Mouse (Mus musculus) heart, postnatal 10 days (tissue): ENCODE measurements at regions not wholly inside any gene's neighbourhood (a gene's known extent, or its start where the extent isn't known, plus 50 kb on each side); places are given as distances from the start of the nearest gene placed in this dataset.
A peak's percentile ranks its signal among the peaks of the same experiment; 100 is the strongest.

Experiments
- DNase-seq, 2 experiments: peaks; one replicate each; pipeline ENCODE4 v3.0.0; 2021
- intact Hi-C: fragments of 180-260 bp; cut with DNase I; formaldehyde crosslinking; loops from one replicate; pipeline ENCODE4 v1.15.1; 2025

- no peak for DNase-seq
- intact Hi-C loops: no loop called here
These were observed 73.1 kb upstream of the Tfpi start for GRCm38 (mm10) chr2:84549626-84550025.

- intact Hi-C loops: no loop called here
- DNase-seq: peak in 1 of 2 experiments; percentile 14
These were observed 72.0 kb upstream of the Tfpi start for GRCm38 (mm10) chr2:84548625-84549024.

- intact Hi-C loops: no loop called here
These were observed 69.1 kb upstream of the Tfpi start for GRCm38 (mm10) chr2:84545676-84546075.

GRCm38 (mm10) chr2:84544739-84545138, 68.2 kb upstream of the Tfpi start:
- intact Hi-C loops: no loop called here
- no peak for DNase-seq

More at GRCm38 (mm10) chr2:84545676-84546075, 69.1 kb upstream of the Tfpi start:
- DNase-seq: no peak

- no peak for DNase-seq
- intact Hi-C loops: no loop called here
These were observed 67.6 kb upstream of the Tfpi start for GRCm38 (mm10) chr2:84544146-84544545.

- no peak for DNase-seq
- intact Hi-C loops: no loop called here
These were observed 64.9 kb upstream of the Tfpi start for GRCm38 (mm10) chr2:84541440-84541839.

- intact Hi-C loops: no loop called here
- no peak for DNase-seq
These were observed 62.5 kb upstream of the Tfpi start for GRCm38 (mm10) chr2:84539096-84539495.

- intact Hi-C loops: no loop called here
- DNase-seq: no peak
These were observed 61.4 kb upstream of the Tfpi start for GRCm38 (mm10) chr2:84537957-84538356.

GRCm38 (mm10) chr2:84531215-84531614, 54.6 kb upstream of the Tfpi start:
- no peak for DNase-seq
- intact Hi-C loops: no loop called here

GRCm38 (mm10) chr2:84528847-84529775, 52.5 kb upstream of the Tfpi start:
- DNase-seq: no peak
- intact Hi-C loops: no loop called here
